Mouse (Mus musculus): ENCODE measurements at regions not wholly inside any gene's neighbourhood (a gene's known extent, or its start where the extent isn't known, plus 50 kb on each side); places are given as distances from the start of the nearest gene placed in this dataset.
"Not testable (repeated sequence)": the region's sequence is repeated elsewhere in the genome, so short reads cannot be mapped to it uniquely, and the experiment has no call there.

DNA sequence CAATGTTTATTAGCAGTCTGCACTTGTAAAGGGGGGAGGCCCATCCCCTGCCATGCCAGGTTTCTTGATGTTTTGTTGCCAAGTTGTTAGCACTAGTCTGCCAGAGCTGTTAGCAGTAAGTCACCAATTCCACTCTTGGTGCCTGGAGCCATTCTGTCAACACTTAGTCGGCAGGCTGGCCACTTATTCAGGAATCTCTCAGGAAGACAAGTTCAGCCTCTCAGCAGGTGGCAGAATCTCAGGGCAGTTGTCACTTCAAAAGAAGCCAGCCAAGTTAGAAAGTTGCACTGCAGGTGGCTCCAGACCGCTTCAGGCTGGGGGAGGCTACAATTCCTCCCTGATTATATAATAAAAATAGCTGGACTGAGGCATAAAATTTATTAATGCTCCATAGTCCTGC is 424.2 kb downstream of the Cdh10 start:
- not testable (repeated sequence) for DNase-seq (ENCODE audit: extremely low spot score in 1 of 2, low spot score in 1 of 2)

DNA sequence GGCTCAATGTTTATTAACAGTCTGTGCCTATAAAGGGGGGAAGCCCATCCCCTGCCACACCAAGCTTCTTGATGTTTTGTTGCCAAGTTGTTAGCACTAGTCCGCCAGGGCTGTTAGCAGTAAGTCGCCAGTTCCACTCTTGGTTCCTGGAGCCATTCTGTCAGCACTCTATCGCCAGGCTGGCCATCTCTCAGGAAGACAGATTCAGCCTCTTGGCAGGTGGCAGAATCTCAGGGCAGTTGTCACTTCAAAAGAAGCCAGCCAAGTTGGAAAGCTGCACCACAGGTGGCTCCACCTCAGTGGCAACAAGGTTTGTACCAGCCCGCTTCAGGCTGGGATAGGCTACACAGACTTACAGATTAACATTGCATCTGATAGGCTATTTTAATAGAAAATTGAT is 428.7 kb downstream of the Cdh10 start:
- DNase-seq (ENCODE audit: extremely low spot score in 1 of 2, low spot score in 1 of 2): no peak

DNA sequence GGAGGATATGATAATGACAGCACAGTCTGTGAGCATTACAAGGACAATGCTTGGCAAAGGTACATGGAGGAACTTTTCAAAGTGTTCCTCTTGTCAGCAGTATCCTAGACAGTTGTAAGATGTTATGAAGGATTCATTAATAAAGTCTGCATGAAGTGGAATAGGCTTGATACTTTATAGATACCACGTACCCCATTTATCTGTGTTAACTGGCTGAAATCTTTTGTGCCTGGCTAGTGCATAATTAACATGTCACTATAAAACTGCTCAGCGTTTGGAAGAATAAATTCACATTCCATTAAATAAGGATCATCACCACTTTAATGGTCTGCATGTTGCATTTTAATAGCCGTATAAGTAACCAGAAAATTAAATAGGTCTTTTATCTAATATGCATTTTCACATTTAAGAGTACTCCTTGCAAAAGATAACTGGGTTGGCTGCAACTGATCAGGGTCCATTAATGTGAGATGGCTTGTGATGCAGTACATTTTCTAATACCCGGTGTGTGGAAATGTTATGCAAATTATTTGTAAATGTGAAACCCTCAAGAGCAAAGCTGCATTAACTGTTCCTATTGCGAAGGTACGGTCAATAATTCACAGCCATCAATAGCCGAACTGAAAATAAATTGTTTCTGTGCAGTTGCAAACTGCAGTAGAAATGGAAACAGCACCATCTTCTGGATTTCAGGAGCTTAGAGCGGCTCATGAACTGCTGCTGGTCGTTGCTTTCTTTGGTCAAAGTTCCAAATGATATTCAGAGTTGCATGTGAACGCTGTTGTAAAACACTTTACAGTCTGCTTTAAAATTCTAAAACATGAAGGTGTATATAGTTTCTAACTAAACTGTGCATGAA is 457.4 kb downstream of the Cdh10 start:
- DNase-seq (ENCODE audit: extremely low spot score in 1 of 2, low spot score in 1 of 2): peak; percentile 15 to 75

DNA sequence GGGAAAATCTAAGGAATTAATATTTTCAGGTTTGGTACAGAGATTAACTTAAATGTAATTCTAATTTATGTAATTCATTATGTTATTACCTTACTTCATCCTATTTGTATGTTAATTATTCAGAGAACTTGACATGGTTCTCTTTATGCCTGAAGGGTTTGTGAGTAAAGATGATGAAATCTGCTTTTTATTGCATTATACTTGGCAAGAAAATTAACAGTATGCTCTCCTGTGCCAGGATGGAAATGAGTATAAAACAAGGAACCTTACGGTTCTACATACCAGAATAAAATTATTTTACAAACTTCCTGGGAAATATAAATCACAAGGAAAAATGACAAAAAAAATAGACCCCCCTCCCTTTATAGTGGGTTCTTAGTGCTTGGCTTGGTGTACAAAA is 497.6 kb downstream of the Cdh10 start:
- no peak for DNase-seq (ENCODE audit: extremely low spot score in 1 of 2, low spot score in 1 of 2)

DNA sequence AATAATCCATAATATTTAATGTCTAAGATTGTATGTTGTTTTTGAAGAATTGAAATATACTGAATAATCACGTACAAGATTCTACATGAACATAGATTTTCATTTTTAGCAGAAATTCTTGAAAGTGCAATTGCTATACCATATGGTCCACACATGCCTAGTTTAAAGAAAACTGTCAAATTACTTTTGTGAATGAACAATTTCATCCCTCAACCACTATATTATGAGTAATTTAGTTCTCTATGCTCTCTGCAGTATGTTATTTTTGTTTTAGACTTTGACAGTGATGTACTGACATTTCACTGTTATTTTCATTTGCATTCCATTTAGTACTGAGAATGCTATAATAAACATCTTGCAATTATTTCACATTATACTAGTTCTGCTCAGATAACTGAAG is 537.6 kb downstream of the Cdh10 start:
- no peak for DNase-seq (ENCODE audit: extremely low spot score in 1 of 2, low spot score in 1 of 2)

DNA sequence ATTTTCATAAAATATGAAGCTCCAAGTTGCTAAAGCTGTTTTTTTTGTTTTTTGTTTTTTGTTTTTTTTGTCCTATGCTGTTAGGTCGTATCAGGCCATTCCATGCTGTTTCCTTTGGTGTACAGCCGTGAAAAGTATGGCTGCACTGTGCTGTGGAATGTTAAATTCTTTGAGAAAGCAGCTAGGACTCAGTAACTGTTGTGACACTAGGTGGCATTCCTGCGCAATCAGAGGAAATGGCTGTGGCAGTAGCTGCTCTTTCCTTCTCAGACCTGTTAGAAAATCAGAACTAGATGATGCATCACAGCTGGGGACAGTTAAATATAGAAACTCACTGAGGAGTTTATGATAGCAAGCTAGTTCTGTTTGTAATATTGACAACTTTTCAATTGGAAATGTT is 541.9 kb downstream of the Cdh10 start:
- DNase-seq (ENCODE audit: extremely low spot score in 1 of 2, low spot score in 1 of 2): peak; percentile 24 to 68

DNA sequence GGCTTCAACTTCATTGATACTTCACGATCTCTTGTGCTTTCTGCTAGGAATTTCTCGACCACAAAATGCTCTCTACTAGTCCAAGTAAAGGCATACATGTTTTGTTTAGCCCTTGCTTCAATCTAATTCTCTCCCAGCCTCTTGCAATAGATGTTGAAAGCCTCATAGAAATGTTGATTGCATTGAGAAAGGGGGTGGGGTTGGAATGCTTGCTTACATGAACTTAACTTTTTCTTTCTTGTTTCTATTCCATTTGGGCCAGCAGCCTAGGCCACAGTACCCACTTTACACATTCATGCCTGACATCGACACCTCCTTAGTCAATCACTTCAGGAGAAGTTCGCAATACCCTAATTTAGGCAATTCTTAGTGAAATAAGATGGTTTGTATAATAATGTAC is 571.2 kb downstream of the Cdh10 start:
- DNase-seq (ENCODE audit: extremely low spot score in 1 of 2, low spot score in 1 of 2): no peak

DNA sequence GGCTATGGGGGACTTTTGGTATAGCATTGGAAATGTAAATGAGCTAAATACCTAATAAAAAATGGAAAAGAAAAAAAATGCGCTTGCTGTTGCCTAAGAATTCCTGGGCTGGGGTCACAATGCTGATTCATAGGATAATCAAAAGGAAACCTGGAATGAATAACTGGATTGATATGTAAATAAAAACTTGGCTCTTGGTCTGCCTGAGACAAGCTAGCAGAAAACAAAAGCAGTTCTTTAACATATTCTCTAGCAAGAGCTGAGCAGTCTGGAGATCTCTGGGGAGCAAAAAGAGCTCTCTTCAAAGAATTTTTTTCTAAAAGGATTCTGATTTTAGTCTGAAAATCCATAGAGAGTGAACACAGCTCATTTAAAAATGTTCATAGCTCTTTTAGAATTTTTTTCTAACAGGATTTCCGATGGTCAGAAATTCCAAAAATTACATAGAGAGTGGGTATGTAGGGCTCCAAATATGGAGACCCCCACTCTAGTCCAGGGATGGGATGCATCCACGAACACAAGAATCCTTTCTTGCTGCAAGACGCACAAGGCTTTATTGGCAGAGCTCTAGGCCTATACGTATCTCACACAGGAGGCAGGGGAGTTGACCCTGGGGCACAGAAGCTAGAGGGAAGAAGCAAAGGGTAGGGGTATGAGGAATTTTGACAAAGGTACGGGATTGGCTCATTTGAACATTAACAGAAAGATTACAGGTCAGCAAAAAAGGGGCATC is 572.7 kb downstream of the Cdh10 start:
- no peak for DNase-seq (ENCODE audit: extremely low spot score in 1 of 2, low spot score in 1 of 2)

DNA sequence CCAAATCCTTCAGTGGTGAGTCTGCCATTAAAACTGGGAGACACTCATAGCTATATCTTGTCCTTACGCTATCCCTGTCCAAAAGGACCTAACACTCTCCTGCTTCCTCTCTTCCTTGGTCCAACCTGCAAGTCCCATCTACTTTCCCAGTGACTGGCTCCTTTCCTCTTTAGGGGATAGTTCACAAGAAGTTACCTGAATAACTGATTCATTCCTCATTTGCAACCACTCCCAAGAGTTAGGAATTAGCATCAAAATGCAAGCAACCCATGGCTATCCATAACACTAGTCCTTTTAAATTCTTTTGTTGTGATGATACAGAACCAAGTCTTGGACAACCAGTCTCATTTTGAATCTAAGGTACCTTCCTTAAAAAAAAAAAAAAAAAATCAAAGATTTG is 576.9 kb downstream of the Cdh10 start:
- no peak for DNase-seq (ENCODE audit: extremely low spot score in 1 of 2, low spot score in 1 of 2)
